Mouse (Mus musculus) gastrocnemius, postnatal 36 days (tissue): ENCODE measurements at regions not wholly inside any gene's neighbourhood (a gene's known extent, or its start where the extent isn't known, plus 50 kb on each side); places are given as distances from the start of the nearest gene placed in this dataset.

Experiments
- DNase-seq, 2 experiments: peaks; one replicate each; pipeline ENCODE4 v3.0.0; 2022
- intact Hi-C: fragments of 180-260 bp; cut with DNase I; formaldehyde crosslinking; loops from one replicate; pipeline ENCODE4 v1.15.1; 2025

- no peak for DNase-seq
- intact Hi-C loops = no loop called here
Observed at GRCm38 (mm10) chr12:12529541-12529940, 267.6 kb downstream of the Fam49a start.

- no peak for DNase-seq
- intact Hi-C loops = no loop called here
Observed at GRCm38 (mm10) chr12:12528478-12528981, 266.6 kb downstream of the Fam49a start.

- intact Hi-C loops = no loop called here
- no peak for DNase-seq
Observed at GRCm38 (mm10) chr12:12527766-12528477, 266.0 kb downstream of the Fam49a start.

- DNase-seq = no peak
- intact Hi-C loops = no loop called here
Observed at GRCm38 (mm10) chr12:12527366-12527765, 265.4 kb downstream of the Fam49a start.

GRCm38 (mm10) chr12:12520311-12520852 lies 258.4 kb downstream of the Fam49a start:
- intact Hi-C loops = no loop called here
- no peak for DNase-seq

- intact Hi-C loops = no loop called here
- no peak for DNase-seq
Observed at GRCm38 (mm10) chr12:12518490-12519070, 256.6 kb downstream of the Fam49a start.

GRCm38 (mm10) chr12:12517020-12517419 lies 255.1 kb downstream of the Fam49a start:
- DNase-seq = no peak
- intact Hi-C loops = no loop called here

- intact Hi-C loops = no loop called here
- no peak for DNase-seq
Observed at GRCm38 (mm10) chr12:12510764-12511163, 248.8 kb downstream of the Fam49a start.

GRCm38 (mm10) chr12:12509164-12509937 lies 247.4 kb downstream of the Fam49a start:
- DNase-seq = no peak
- intact Hi-C loops = no loop called here

- intact Hi-C loops = no loop called here
- DNase-seq = no peak
Observed at GRCm38 (mm10) chr12:12508487-12509125, 246.7 kb downstream of the Fam49a start.

- intact Hi-C loops = no loop called here
- DNase-seq = no peak
Observed at GRCm38 (mm10) chr12:12506671-12507070, 244.7 kb downstream of the Fam49a start.

GRCm38 (mm10) chr12:12505590-12505989 lies 243.7 kb downstream of the Fam49a start:
- DNase-seq = no peak
- intact Hi-C loops = no loop called here

- no peak for DNase-seq
- intact Hi-C loops = no loop called here
Observed at GRCm38 (mm10) chr12:12499903-12500302, 238.0 kb downstream of the Fam49a start.

- no peak for DNase-seq
- intact Hi-C loops = no loop called here
Observed at GRCm38 (mm10) chr12:12498621-12499020, 236.7 kb downstream of the Fam49a start.

- no peak for DNase-seq
- intact Hi-C loops = no loop called here
Observed at GRCm38 (mm10) chr12:12497277-12497841, 235.4 kb downstream of the Fam49a start.

GRCm38 (mm10) chr12:12496593-12497141 lies 234.7 kb downstream of the Fam49a start:
- DNase-seq = no peak
- intact Hi-C loops = no loop called here

- intact Hi-C loops = no loop called here
- no peak for DNase-seq
Observed at GRCm38 (mm10) chr12:12490173-12490572, 228.2 kb downstream of the Fam49a start.

GRCm38 (mm10) chr12:12488090-12488489 lies 226.2 kb downstream of the Fam49a start:
- intact Hi-C loops = no loop called here
- DNase-seq = no peak

GRCm38 (mm10) chr12:12486656-12487356 lies 224.9 kb downstream of the Fam49a start:
- intact Hi-C loops = no loop called here
- DNase-seq = no peak
